Mouse (Mus musculus) myocyte (in vitro differentiated cells): ENCODE data around the gene Colgalt2.

ENCODE experiments used
- CEBPB ChIP-seq: IDR thresholded peaks from 2 replicates; pipeline ENCODE4 v1.6.1; 2011; ENCODE audit warnings: mild to moderate bottlenecking, moderate library complexity; ENCODE audit not compliant: poor library complexity, insufficient read depth, severe bottlenecking
- E2F4 ChIP-seq: IDR thresholded peaks from one replicate; pipeline ENCODE4 v1.6.1; 2011; ENCODE audit warnings: mild to moderate bottlenecking, control low read depth, moderate library complexity; ENCODE audit not compliant: insufficient read depth
- MAX ChIP-seq: IDR thresholded peaks from one replicate; pipeline ENCODE4 v1.6.1; 2011; ENCODE audit warnings: low read depth, mild to moderate bottlenecking, control low read depth
- MYOD1 ChIP-seq, 3 experiments: IDR thresholded peaks; one replicate each; pipeline ENCODE4 v1.6.1; 2011; ENCODE audit warnings: control low read depth in 2 of 3, low read depth in 2 of 3, mild to moderate bottlenecking in 2 of 3, moderate library complexity in 1 of 3; ENCODE audit not compliant: insufficient read length in 2 of 3, control insufficient read depth in 1 of 3
- MYOG ChIP-seq, 3 experiments: IDR thresholded peaks; one replicate each; pipeline ENCODE4 v1.6.1; 2011; ENCODE audit warnings: control low read depth in 2 of 3, low read depth in 2 of 3, mild to moderate bottlenecking in 2 of 3; ENCODE audit not compliant: insufficient read length in 2 of 3, control insufficient read depth in 1 of 3, insufficient read depth in 1 of 3
- POLR2A ChIP-seq: IDR thresholded peaks from one replicate; pipeline ENCODE4 v1.6.1; 2011; ENCODE audit warnings: low read depth, mild to moderate bottlenecking, control low read depth, moderate library complexity; ENCODE audit not compliant: insufficient read length
- POLR2AphosphoS2 ChIP-seq: IDR thresholded peaks from one replicate; pipeline ENCODE4 v1.6.1; 2011; ENCODE audit warnings: low read depth, control low read depth; ENCODE audit not compliant: insufficient read length
- SRF ChIP-seq: IDR thresholded peaks from one replicate; pipeline ENCODE4 v1.6.1; 2011; ENCODE audit warnings: low read depth; ENCODE audit not compliant: control insufficient read depth, insufficient read length
- TCF12 ChIP-seq: IDR thresholded peaks from one replicate; pipeline ENCODE4 v1.6.1; 2011; ENCODE audit warnings: mild to moderate bottlenecking, control low read depth; ENCODE audit not compliant: poor library complexity, insufficient read depth, severe bottlenecking
- USF1 ChIP-seq: IDR thresholded peaks from one replicate; pipeline ENCODE4 v1.6.1; 2011; ENCODE audit warnings: low read depth, mild to moderate bottlenecking, control low read depth, moderate library complexity

DNA sequence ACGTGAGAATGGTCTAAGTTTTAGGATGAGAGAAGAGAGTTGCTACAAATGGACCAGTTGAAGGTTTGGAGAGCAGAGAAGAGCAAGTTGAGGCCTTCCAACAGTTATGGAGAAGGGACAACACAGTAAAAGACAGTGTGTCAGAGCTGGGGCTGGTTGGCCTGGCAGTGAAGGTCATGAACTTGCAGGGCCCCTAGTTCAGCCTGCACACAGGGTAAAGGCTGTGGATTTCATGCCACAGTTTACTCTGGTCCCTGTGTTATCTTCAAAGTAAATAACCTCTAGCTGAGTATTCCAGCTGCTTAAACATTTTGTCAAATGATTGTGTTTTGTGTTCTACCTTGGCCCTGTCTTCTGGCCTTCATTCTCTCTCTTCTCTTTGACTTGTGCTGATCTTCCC, 922 bp upstream of the Colgalt2 start:
- TF ChIP-seq E2F4 (no peak), MAX (no peak), POLR2A (no peak), POLR2AphosphoS2 (no peak), MYOG (IDR thresholded peaks at IDR 0.05; ENCODE audit: control insufficient read depth in 1 of 3, insufficient read depth in 1 of 3, insufficient read length in 2 of 3, low read depth in 2 of 3) (no peak), USF1 (no peak), TCF12 (no peak), SRF (no peak), CEBPB (no peak), MYOD1 (IDR thresholded peaks at IDR 0.05; ENCODE audit: control insufficient read depth in 1 of 3, insufficient read length in 2 of 3, low read depth in 2 of 3) (no peak)
